Mouse (Mus musculus) gastrocnemius, adult 2 months (tissue): ENCODE results near the gene Hspg2. TPM values are rescaled to one million over a fixed set of nuclear protein-coding genes. Genes with fewer than 3 reads are reported as not detected.

Source experiments
- DNase-seq: peaks from one replicate; pipeline ENCODE4 v3.0.0; 2022
- H3K27ac ChIP-seq: fragments of 200-600 bp; 2 replicates; pipeline ENCODE4 v1.8.1; 2022; ENCODE audit warnings: mild to moderate bottlenecking
- H3K4me3 ChIP-seq: fragments of 200-600 bp; 2 replicates; pipeline ENCODE4 v1.8.1; 2022; ENCODE audit warnings: mild to moderate bottlenecking, moderate library complexity
- CTCF ChIP-seq: fragments of 200-600 bp; IDR thresholded peaks from 2 replicates; pipeline ENCODE4 v1.8.1; 2022; ENCODE audit warnings: antibody characterized with exemption, mild to moderate bottlenecking, moderate library complexity
- intact Hi-C: fragments of 180-260 bp; cut with DNase I; formaldehyde crosslinking; loops from one replicate; pipeline ENCODE4 v1.15.1; 2025
- total RNA-seq, 2 experiments: library from RNA; stranded (reverse); gene quantifications; 2 replicates each; pipeline ENCODE4 v1.2.3; 2021

Hspg2 gene
- total RNA-seq, 2 experiments from 2014 or later = 55.2 to 77.5 TPM

DNA sequence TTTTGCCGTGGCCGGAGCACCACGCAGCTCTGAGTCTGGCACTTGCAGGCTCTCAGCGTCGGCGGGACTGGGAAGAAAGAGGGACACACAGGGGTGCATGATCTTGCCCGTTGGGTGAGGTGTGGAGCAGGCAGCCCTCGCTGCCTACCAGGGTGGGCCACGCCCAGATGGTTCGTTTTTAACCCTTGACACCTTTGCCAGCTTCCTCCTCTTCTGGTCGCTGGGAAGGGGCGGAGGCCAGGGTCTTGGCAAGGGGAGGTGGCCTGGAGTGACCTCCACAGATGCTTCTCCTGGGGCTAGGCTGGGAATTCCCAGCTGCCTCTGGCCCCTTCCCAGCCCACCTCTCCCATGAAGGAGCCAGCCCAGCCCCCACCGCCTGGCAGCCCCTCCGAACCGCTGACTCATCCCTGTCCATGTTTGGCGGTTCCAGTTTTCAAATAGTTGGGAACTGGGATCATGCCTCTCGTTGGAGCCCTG is 8.2 kb downstream of the Hspg2 start:
- TF ChIP-seq CTCF = no peak
- H3K27ac ChIP-seq = peak overlapping the region; percentile 96
- intact Hi-C loops = no loop called here

DNA sequence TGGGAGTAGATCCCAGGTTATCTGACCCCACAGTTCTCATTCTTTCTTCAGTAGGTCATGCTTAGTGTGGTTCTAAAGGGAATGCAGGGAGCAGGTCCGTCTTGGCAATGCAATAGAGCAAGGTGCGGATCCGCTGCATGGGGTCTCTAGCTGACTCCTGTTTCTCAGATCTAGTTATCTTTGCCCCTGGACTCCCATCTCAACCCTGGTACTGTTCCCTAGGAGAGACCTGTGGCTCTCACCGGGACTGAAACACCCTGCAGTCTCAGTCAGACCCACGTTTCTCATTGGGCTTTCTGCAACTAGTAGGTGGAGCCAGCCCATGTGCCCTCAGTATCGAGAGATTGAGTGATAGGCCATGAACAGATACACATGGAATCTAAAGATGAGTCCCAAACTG is 9.0 kb downstream of the Hspg2 start:
- intact Hi-C loops = no loop called here
- Histone ChIP-seq H3K4me3 (peak overlapping the region; percentile 90), H3K27ac (peak overlapping the region; percentile 96)
- DNase-seq = no peak
- no peak for TF ChIP-seq CTCF

More for the DNA sequence above, 8.2 kb downstream of the Hspg2 start:
- peak overlapping the region; percentile 90 for H3K4me3 ChIP-seq
- peak; percentile 90 for DNase-seq

DNA sequence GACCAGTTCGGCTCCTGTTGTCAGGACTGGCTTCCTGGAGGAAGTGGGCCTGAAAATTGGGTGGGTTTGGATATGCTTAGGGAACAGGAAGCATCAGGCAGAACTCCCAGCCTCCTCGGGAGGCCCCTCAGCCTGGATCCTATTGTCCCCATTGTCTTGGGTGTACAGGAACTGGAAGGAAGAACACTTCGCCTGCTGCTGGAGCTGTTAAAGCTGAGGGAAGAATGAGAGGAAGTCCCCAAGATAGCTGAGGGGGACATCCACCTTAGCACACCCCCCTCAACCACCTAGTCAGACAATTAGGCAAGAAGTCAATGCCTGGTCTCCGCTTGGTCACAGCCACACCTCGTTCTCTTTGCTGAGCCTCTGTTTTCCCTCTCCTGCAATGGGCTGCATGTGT is 9.7 kb downstream of the Hspg2 start:
- intact Hi-C loops = no loop called here
- DNase-seq = no peak

DNA sequence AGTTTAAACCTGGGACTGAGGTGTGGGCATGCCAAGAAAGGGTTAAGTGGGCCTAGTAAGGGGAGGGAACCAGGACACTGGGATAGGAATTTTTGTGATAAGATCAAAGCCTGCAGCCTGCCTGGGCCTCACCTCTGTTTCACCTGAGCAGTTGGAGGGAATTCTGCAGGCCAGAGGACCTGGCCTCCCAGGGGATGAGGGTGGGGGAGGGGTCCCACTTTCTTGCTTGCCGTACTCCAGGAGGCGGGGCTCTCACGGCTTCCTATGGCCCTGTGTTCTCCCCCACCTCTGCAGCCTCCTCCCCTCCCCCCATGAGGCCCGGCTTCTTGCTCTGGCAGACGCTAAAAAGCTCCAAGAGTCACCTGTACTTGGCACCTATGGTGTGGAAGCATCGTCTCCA is 11.2 kb downstream of the Hspg2 start:
- Histone ChIP-seq H3K27ac (peak overlapping the region; percentile 96), H3K4me3 (peak overlapping the region; percentile 54)
- intact Hi-C loops = no loop called here
- DNase-seq = no peak
- TF ChIP-seq CTCF = no peak

More for the DNA sequence above, 9.7 kb downstream of the Hspg2 start:
- TF ChIP-seq CTCF = no peak
- H3K4me3 ChIP-seq = peak overlapping the region; percentile 54
- peak overlapping the region; percentile 96 for H3K27ac ChIP-seq

DNA sequence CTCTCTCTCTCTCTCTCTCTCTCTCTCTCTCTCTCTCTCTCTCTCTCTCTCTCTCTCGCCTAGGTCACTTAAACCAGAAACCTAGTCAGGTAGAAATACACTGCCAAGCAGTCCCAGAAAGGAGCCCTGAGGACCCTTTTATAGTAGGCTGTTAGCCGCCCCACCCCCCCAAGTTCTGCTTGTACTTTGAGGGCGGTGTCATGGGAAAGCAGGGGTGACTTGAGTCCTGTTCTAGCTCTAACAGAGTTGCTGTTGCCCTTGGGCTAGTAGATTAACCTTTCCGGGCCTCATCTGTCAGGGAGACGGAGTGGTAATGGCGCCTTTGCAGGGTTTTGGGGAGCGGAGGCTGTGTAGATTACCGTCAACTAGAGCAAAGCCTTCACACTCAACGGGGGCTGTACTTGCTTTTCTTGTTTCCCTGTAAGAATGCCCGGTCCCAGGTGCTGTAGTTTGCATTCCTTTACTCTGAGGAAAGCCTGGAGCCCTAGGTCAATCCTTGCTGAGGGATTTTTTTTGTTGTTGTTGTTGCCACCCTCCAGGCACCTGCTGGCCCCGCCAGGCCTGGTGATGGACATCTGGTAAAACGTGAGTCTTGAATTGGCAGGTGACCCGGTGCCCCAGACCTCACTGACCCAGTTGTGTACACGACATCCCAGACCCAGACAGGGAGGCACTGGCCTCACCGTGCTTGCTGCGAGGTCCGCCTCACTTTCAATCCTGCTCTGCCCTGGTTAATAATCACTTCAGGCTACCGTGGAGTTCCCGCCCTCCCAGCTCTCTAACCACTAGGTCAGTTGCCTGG is 11.8 kb downstream of the Hspg2 start:
- H3K27ac ChIP-seq = peak overlapping the region; percentile 96
- no peak for TF ChIP-seq CTCF
- no peak for DNase-seq
- intact Hi-C loops = no loop called here
- peak overlapping the region; percentile 41 for H3K4me3 ChIP-seq

DNA sequence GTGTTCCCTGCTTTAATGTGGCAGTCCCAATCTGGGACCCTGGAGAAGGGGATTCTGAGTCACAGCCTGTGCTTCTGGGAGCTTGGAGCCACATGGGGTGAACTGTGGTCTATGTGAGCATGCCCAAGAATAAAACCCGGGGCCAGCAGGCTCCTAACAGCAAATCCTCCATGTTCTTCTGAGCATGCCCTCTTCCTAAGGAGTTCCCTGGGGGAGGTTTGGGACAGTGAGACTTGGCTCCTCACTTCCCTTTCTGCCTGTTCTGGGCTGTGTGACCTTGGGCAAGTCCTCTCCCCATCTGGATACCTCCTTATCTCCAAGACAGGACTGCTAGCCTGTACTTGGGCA is 12.4 kb downstream of the Hspg2 start:
- TF ChIP-seq CTCF = no peak
- DNase-seq = no peak
- intact Hi-C loops = no loop called here
- H3K27ac ChIP-seq = peak overlapping the region; percentile 96
- peak overlapping the region; percentile 41 for H3K4me3 ChIP-seq

DNA sequence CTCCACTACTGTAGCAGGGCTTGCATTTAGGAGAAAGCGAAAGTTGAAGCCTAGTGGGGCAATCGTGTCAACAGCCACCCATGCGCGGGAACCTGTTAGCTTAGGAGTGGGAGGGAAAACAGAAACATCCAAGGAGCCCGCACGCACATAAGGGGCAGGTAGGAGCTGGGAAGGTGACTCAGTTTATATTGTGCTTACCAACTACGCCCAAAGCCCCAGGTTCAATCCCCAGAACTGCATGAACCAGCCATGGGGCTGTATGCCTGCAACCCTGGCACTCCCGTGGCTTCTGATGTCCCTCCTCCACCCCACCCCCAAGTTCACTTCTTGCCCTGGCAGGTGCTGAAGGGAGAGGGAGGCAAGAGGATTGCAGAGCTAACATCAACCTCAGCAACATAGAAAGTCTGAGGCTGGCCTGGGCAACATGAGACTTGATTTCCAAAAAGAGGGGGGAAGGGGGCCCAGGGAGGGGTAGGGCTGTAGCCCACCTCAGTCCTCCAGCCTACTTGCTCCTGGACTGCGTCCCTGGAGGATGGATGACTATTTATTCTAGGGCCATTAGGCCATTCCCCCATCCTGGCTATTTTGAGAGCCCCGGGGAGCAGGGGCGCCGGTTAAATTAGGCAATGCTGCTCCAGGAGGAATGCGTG is 12.9 kb downstream of the Hspg2 start:
- no peak for TF ChIP-seq CTCF
- peak overlapping the region; percentile 96 for H3K27ac ChIP-seq
- DNase-seq = peak; percentile 72
- intact Hi-C loops = no loop called here
- H3K4me3 ChIP-seq = peak overlapping the region; percentile 41

DNA sequence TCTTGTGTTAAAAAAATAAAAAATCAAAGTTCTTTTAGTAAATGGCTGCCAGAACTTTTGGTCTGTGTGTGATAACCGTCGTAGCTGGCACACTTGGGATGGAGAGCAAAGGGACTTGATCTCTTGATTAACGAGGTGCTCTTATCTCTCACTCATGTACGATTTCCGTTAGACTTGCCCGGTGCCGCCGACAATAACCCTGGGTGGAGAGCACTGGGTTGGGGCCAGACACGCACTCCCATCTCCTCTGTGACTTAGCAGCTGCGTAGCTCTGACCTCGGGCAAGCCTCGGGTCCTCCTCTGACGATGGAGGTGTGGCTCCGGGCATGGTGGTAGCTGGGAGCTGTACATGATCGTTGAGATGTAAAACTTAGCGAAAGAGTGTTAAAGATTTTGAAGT is 15.3 kb downstream of the Hspg2 start:
- TF ChIP-seq CTCF = no peak
- H3K4me3 ChIP-seq = peak overlapping the region; percentile 43
- intact Hi-C loops = no loop called here
- peak; percentile 64 for DNase-seq
- H3K27ac ChIP-seq = peak overlapping the region; percentile 96

DNA sequence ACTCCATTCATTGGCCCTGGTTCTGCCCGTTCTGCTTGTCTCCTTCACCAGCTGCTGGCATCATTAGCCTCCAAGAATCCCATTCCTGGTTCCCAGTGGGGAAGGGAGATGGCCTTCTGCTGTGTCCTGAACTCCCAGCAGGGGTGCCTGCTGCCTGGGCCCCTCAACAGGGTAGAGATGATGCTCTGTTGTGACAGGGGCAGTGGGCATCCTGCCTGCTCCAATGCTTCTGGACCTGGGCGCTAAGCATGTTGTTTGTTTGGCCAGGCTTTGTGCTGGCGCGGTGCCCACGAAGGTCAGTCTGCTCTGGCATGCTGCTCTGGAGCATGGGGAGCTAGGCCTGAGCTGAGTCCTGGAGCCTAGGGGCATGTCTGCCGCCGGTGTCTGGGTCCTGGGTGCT is 16.0 kb downstream of the Hspg2 start:
- DNase-seq = peak; percentile 83
- intact Hi-C loops = no loop called here
- H3K27ac ChIP-seq = peak overlapping the region; percentile 96
- peak overlapping the region; percentile 43 for H3K4me3 ChIP-seq
- TF ChIP-seq CTCF = no peak

DNA sequence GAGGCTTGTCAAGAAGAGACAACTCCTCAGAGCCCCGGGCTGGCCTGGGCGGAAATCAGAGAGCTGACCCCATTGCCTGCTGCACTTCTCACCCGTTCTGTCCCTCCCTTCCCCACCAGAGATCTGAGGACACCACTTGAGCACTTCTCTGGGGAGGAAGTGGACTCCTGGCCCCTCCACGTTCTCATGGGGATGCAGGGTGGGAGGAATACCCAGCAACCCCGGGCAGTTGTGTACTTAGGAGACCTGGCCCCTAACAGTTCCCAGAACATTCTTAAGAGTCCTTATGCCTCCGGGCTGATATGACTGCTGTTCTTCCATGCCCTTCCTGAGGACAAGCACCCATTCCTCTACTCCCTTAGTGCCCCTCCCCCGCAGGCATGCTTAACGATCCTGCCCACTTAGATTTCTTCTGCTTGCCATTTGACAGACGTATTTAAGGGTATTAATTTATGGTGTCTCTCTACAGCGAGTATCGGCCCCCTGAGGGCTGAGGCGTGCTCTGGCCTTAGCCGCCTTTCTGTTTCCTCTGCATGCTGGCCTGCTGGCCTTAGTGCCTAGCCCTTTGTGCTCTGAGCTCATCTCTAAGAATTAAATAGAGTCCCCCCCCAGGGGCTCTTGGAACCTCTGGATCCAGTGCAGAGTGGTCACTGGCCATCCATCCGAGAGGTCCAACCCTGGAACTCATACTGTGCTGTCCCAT is 16.8 kb downstream of the Hspg2 start:
- peak overlapping the region; percentile 43 for H3K4me3 ChIP-seq
- peak overlapping the region; percentile 96 for H3K27ac ChIP-seq
- intact Hi-C loops = loop anchor here (5.0 kb wide), 1 partner anchor 38 kb away; no protein-coding TSS in a partner anchor
- TF ChIP-seq CTCF = no peak
- no peak for DNase-seq

DNA sequence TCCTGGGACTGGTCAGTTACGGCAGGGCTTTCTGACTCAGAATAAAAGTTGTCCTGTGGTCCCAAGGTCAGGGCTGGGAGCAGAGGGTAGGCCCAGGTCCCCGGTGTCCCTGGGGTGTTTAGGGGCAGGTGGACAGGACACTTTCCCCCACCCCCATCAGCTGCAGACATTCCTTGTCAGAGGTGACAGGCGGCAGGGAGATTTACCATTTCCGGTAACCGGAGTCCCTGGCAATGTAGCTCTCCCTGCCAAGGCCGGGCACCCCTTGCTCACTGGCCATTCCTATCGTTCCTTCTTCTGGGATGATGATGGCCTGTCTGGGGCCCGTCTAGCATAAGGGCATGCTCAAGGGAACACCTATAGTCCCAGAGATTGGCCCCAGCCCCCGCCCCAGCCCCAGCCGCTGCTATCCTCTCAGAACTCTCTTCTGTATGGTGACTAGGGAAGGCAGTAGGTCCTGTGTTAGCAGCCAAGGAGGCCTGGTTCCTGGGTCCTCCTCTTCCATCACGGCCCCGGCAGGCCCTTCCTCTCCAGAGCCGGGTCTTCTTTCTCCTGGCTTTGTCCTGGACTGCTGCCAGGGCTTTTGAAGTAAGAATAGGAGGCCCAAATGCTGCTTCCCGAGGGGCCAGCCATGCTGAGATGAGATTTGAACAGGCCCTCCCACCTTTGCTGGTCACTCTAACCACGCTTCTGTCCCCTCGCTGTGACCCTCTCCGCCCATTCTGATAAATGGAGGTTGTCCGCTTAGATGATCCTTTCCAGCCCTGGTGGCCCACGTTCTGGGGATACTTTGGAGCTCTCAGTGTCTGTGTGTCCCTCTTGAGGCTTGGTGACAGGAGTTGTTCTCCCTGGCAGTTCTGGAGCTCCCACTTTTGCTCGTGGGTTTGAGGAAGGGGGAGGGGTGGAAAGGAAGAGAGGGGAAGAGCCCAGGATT is 17.8 kb downstream of the Hspg2 start:
- no peak for TF ChIP-seq CTCF
- intact Hi-C loops = loop anchor here (5.0 kb wide), 1 partner anchor 39 kb away; no protein-coding TSS in a partner anchor
- Histone ChIP-seq H3K27ac (peak overlapping the region; percentile 96), H3K4me3 (peak overlapping the region; percentile 43)
- DNase-seq = peak; percentile 82
